Mouse (Mus musculus) ovary, postnatal 10 days (tissue): Measurements from ENCODE around the gene H1f0.
"Not testable (repeated sequence)": the region's sequence is repeated elsewhere in the genome, so short reads cannot be mapped to it uniquely, and the experiment has no call there.

ENCODE experiments used
- DNase-seq: peaks from one replicate; pipeline ENCODE4 v3.0.0; 2022; ENCODE audit warnings: low spot score

The H1f0 gene

GRCm38 (mm10) chr15:79005581-79005980, 22.7 kb upstream of the H1f0 start:
- DNase-seq: no peak

GRCm38 (mm10) chr15:79006638-79007037, 21.6 kb upstream of the H1f0 start:
- no peak for DNase-seq

- no peak for DNase-seq
Observed at GRCm38 (mm10) chr15:79007059-79007458, 21.2 kb upstream of the H1f0 start.

DNA sequence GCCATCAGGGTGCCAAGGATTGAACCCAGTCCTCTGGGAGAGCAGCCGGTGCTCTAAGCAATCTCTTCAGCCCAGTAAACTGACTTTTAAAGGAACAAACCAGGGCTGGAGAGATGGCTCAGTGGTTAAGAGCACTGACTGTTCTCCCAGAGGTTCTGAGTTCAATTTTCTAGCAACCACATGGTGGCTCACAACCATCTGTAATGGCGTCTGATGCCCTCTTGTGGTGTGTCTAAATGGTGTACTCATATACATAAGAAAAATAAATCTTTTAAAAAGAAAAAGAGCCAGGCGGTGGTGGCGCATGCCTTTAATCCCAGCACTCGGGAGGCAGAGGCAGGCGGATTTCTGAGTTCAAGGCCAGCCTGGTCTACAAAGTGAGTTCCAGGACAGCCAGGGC, 20.4 kb upstream of the H1f0 start:
- not testable (repeated sequence) for DNase-seq

GRCm38 (mm10) chr15:79009734-79010133, 18.5 kb upstream of the H1f0 start:
- no peak for DNase-seq

- DNase-seq: no peak
Observed at GRCm38 (mm10) chr15:79011550-79011949, 16.7 kb upstream of the H1f0 start.

- DNase-seq: no peak
Observed at GRCm38 (mm10) chr15:79013382-79013781, 14.9 kb upstream of the H1f0 start.

DNA sequence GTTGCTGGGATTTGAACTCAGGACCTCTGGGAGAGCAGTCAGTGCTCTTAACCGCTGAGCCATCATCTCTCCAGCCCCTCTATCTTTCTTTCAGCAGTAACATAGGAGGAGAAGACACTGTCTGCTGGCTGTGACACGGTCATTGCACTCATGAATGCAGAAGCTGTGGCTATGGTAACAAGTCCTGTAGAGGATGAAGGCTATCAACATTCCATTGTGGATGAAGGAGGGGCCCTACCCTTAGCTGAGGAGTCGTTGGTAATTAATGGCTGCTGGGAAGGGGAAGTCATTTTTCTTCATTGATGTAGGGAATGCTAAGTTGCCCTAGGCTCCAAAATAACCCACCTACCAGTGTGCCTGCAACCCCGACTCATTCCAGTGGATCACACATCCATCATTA, 10.1 kb upstream of the H1f0 start:
- no peak for DNase-seq

DNA sequence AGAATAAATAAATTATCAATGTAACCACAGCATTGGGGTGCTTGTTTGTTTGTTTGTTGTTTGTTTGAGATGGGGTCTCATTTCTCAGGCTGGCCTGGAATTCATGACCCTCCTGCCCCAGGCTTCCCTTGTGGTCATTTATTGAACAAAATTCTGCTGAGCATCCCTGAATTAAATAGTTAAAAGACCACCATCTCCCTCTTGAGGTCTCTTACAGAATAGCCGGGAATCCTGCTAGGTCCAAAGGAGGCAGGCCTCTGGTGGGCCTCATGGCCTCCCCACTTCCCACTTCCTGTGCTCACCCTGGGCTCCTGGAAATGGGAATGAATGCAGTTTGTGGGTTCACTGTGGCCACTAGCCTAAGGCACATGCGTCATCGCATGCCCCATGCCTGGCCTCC, 9.4 kb upstream of the H1f0 start:
- DNase-seq: no peak

- no peak for DNase-seq
Observed at GRCm38 (mm10) chr15:79022671-79023230, 5.5 kb upstream of the H1f0 start.

GRCm38 (mm10) chr15:79023366-79023765, 4.9 kb upstream of the H1f0 start:
- DNase-seq: no peak

DNA sequence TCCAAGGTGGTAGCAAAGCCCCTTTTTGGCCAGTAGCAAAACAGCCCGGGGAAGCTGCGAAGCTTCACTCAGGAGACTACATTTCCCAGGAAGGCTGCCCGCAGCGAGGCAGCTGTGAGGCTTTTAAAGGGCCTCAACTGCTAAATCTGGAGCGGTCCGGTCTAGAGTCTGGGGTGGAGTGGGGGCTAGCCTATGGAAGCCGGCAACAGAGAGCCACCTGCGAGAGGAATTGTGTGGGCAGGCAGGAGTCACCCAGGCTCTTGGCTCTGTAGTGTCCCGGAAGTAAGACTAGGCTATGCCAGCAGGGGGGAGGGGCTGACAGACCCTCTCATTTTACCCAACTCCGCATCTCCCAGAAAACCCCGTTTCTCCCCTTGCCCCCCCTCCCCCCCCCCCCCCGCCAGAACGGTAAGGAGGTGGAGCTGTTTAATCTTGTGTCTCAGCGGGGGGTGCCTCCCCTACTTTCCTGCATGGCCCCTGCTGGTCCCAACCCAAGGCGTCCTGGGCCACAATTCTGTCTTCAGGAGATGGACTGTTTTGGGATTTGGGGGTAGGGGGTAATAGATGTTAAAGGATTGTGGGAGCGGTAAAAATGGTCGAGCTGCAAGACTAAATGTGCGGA, 2.5 kb upstream of the H1f0 start:
- DNase-seq: no peak

GRCm38 (mm10) chr15:79026511-79027290, 1.5 kb upstream of the H1f0 start:
- no peak for DNase-seq

DNA sequence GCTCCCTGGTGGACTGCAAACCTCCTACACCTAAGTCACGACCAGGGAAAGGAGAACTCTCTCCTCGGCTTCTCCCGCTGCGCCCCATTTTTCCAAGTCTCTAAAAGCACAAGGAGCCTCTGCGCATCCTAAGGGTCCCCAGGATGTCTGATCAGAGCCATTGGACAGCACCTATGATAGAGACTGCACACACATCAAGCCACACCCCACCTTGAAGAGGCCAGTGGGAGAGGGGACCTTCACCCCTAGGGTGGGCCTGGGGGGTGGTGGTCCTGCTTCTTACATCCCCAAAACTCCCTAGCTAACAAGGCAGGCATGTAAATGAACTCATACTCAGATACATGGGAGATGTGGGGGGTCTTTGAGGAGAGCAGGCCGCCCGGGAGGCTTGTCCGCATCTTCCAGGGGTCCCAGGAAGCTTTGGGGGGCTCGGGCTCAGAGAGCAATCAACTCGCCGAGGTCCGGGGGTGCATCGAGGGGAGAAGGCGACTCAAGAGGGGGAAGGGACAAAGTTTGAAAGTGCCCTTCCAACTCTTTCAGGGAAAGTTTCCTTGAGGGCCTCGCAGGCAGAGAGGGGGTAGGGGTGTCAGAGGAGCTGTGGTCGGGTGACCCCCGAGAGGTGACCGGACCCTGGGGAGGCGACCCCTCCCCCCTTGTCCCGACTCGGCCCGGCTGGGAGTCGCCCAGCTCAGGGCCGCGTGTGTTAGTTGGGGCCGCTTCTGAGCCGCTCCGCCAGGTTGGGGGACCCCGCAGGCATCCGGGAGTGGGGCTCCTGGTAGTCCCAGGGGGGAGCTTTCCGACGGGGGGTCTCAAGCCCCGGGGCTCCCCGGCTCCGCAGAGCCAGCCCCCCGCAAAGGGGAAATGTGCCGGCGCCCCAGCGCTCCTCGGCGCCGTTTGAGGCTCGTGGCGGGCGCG, 702 bp upstream of the H1f0 start:
- DNase-seq: peak; percentile 43

GRCm38 (mm10) chr15:79028823-79029484, 704 bp downstream of the H1f0 start:
- DNase-seq: no peak

DNA sequence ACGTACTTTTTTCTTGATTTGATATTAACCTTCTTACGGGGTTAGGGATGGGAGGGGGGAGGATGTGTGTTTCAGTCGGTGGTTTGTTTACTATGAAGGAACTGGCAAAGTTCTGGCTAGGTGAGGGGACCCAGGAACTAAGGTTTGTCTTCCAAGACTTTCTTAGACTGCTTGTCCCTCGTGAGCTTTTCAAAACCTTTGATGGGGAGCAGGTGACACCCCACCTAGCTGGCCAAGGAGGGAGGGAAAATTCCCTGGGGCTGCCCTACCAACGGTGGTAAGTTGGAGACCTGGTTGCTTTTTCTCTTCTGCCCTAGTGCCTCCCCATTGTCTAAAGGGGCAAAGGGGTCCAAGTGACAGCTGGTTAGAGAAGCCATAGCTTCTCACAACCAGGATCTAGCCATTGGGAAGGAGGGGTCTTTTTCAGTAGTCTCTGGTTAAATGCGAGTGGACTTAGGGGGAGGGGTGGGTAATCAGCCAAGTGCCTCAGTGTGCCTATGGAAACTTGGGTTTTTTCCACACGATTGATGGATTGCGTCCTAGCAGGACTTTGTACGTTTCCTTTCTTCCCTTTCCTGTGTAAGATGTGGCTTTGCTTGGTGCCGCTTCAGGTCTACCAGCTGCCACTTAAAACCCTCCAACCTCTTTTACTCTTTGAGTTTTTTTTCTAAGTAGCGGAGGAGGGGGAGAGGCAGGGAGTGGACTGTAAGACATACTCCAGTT, 1.4 kb downstream of the H1f0 start:
- DNase-seq: no peak

DNA sequence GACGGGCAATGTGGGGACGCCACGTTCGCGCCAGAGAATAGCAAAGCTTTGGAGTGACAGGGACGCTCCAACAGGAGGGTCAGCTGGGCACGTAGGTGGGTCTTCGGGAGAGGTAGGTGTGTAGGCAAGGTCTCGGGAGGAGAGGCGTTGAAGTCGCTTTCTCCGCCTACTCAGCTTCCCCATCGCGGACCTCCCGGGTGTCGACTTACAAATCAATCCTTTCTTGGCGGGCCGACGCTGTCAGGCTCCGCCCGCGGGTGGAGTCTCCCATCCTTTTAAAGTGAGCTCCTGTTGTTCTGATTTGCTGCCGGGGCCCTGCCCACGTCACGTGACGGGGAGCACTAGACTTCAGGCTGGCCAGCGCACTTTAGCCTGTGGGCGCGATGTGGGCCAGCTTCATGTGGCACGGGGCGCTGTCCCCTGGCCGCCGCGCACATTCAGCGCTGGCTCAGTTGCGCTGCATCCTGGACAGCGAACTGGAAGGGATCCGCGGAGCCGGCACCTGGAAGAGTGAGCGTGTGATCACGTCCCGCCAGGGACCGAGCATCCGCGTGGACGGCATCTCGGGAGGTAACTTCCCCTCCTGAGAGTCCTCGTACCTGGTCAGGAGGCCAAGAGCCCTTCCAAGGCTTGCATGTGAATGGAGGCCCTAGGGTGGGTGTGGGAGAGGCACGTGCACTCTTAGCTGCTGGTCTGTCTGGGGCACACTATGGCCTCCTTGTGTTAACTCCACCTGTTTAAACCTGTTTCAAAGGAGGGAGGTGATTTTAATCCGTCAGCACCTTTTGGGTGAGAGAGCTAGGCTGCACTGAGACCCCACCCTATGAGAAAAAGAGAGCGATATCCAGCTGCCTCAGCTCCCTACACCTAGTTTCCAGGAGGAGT, 2.5 kb downstream of the H1f0 start:
- DNase-seq: peak; percentile 60

GRCm38 (mm10) chr15:79031908-79032307, 3.7 kb downstream of the H1f0 start:
- DNase-seq: not testable (repeated sequence)

DNA sequence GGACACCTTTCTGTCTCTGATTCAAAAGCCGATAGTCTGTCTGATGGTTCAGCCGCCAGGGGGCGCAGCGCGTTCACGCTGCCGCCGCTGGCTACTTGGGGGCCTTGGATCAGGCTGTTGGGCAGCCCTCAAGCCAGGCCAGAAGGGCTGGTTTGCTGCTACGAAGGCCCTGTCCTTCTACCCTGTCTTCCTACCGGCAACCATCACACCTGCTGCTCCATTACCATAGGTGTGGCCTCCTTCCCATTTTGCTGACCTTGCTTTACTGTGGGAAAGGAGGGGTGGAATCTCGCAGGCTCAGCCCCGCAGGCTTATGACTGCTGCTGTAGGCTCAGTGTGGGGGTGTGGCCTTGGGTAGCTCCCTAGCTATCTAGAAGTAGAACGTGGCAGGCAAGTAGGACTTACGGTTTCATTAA, 9.7 kb downstream of the H1f0 start:
- peak; percentile 57 for DNase-seq

GRCm38 (mm10) chr15:79038331-79038730, 10.1 kb downstream of the H1f0 start:
- no peak for DNase-seq
